Mouse (Mus musculus): Measurements from ENCODE around the gene Pkd2l1. TPM values are rescaled to one million over a fixed set of nuclear protein-coding genes. Genes with fewer than 3 reads are reported as not detected.
"Not testable (repeated sequence)": the region's sequence is repeated elsewhere in the genome, so short reads cannot be mapped to it uniquely, and the experiment has no call there.

Gene Pkd2l1
- polyA plus RNA-seq, 1 experiment: not detected

- Histone ChIP-seq H3K79me2 (ENCODE audit: control insufficient read depth, insufficient read depth) (peaks cover 14% of the 10 kb centered on the region), H3K4me3 (ENCODE audit: insufficient read depth, poor library complexity, severe bottlenecking) (no peak overlapping the region), H3ac (ENCODE audit: control insufficient read depth, insufficient read length, low read depth) (no peak overlapping the region), H3K36me3 (ENCODE audit: control insufficient read depth, insufficient read depth) (peaks cover 80% of the 10 kb centered on the region), H3K27me3 (ENCODE audit: control insufficient read depth, insufficient read depth, insufficient read length) (no peaks in the 10 kb centered on the region), H3K79me3 (ENCODE audit: low read depth) (peaks cover 8% of the 10 kb centered on the region)
- no peak for TF ChIP-seq MYOD1 (IDR thresholded peaks at IDR 0.05; ENCODE audit: control insufficient read depth, insufficient read length, low read depth)
- no peak for TF ChIP-seq CEBPB (IDR thresholded peaks at IDR 0.05; ENCODE audit: low read depth)
- no peak for TF ChIP-seq MAX (IDR thresholded peaks at IDR 0.05)
- no peak for TF ChIP-seq MYOG (IDR thresholded peaks at IDR 0.05; ENCODE audit: control insufficient read depth, extremely low read depth, insufficient read length)
- TF ChIP-seq FOSL1 (IDR thresholded peaks at IDR 0.05; ENCODE audit: insufficient read depth, low read length, poor library complexity, severe bottlenecking): no peak
- TF ChIP-seq USF1 (IDR thresholded peaks at IDR 0.05; ENCODE audit: low read depth): no peak
- TF ChIP-seq CTCF (IDR thresholded peaks at IDR 0.05; ENCODE audit: control insufficient read depth, insufficient read depth, insufficient read length): no peak
These were observed 63.7 kb downstream of the Pkd2l1 start for GRCm38 (mm10) chr19:44128560-44128959.

- TF ChIP-seq MYOD1 (IDR thresholded peaks at IDR 0.05; ENCODE audit: control insufficient read depth, insufficient read length, low read depth) (no peak), MYOG (IDR thresholded peaks at IDR 0.05; ENCODE audit: control insufficient read depth, extremely low read depth, insufficient read length) (no peak), FOSL1 (IDR thresholded peaks at IDR 0.05; ENCODE audit: insufficient read depth, low read length, poor library complexity, severe bottlenecking) (no peak), MAX (IDR thresholded peaks at IDR 0.05) (no peak), CEBPB (IDR thresholded peaks at IDR 0.05; ENCODE audit: low read depth) (no peak), USF1 (IDR thresholded peaks at IDR 0.05; ENCODE audit: low read depth) (no peak), CTCF (IDR thresholded peaks at IDR 0.05; ENCODE audit: control insufficient read depth, insufficient read depth, insufficient read length) (no peak)
- H3ac ChIP-seq (ENCODE audit: control insufficient read depth, insufficient read length, low read depth): no peak overlapping the region
- H3K4me3 ChIP-seq (ENCODE audit: insufficient read depth, poor library complexity, severe bottlenecking): no peak overlapping the region
- H3K36me3 ChIP-seq (ENCODE audit: control insufficient read depth, insufficient read depth): peaks cover 86% of the 10 kb centered on the region
- peaks cover 8% of the 10 kb centered on the region for H3K79me2 ChIP-seq (ENCODE audit: control insufficient read depth, insufficient read depth)
- no peaks in the 10 kb centered on the region for H3K27me3 ChIP-seq (ENCODE audit: control insufficient read depth, insufficient read depth, insufficient read length)
- peaks cover 3% of the 10 kb centered on the region for H3K79me3 ChIP-seq (ENCODE audit: low read depth)
These were observed 64.3 kb downstream of the Pkd2l1 start for GRCm38 (mm10) chr19:44127729-44128497.

GRCm38 (mm10) chr19:44121137-44121536 is 71.1 kb downstream of the Pkd2l1 start:
- no peaks in the 10 kb centered on the region for H3K27me3 ChIP-seq (ENCODE audit: control insufficient read depth, insufficient read depth, insufficient read length)
- no peak overlapping the region for H3K4me3 ChIP-seq (ENCODE audit: insufficient read depth, poor library complexity, severe bottlenecking)
- H3ac ChIP-seq (ENCODE audit: control insufficient read depth, insufficient read length, low read depth): no peak overlapping the region
- TF ChIP-seq CEBPB (IDR thresholded peaks at IDR 0.05; ENCODE audit: low read depth): no peak
- TF ChIP-seq FOSL1 (IDR thresholded peaks at IDR 0.05; ENCODE audit: insufficient read depth, low read length, poor library complexity, severe bottlenecking): no peak
- TF ChIP-seq MAX (IDR thresholded peaks at IDR 0.05): no peak
- no peak for TF ChIP-seq USF1 (IDR thresholded peaks at IDR 0.05; ENCODE audit: low read depth)
- TF ChIP-seq MYOG (IDR thresholded peaks at IDR 0.05; ENCODE audit: control insufficient read depth, extremely low read depth, insufficient read length): no peak
- no peak for TF ChIP-seq MYOD1 (IDR thresholded peaks at IDR 0.05; ENCODE audit: control insufficient read depth, insufficient read length, low read depth)
- no peak for TF ChIP-seq CTCF (IDR thresholded peaks at IDR 0.05; ENCODE audit: control insufficient read depth, insufficient read depth, insufficient read length)
- no peaks in the 10 kb centered on the region for H3K79me2 ChIP-seq (ENCODE audit: control insufficient read depth, insufficient read depth)
- H3K36me3 ChIP-seq (ENCODE audit: control insufficient read depth, insufficient read depth): peaks cover 83% of the 10 kb centered on the region
- H3K79me3 ChIP-seq (ENCODE audit: low read depth): no peaks in the 10 kb centered on the region

- not testable (repeated sequence) for H3K79me2 ChIP-seq (ENCODE audit: control insufficient read depth, insufficient read depth); H3K4me3 ChIP-seq (ENCODE audit: insufficient read depth, poor library complexity, severe bottlenecking); H3ac ChIP-seq (ENCODE audit: control insufficient read depth, insufficient read length, low read depth); H3K27me3 ChIP-seq (ENCODE audit: control insufficient read depth, insufficient read depth, insufficient read length); H3K79me3 ChIP-seq (ENCODE audit: low read depth)
- peaks cover 83% of the 10 kb centered on the region for H3K36me3 ChIP-seq (ENCODE audit: control insufficient read depth, insufficient read depth)
These were observed 71.6 kb downstream of the Pkd2l1 start for GRCm38 (mm10) chr19:44120686-44121085.

GRCm38 (mm10) chr19:44117793-44118192 is 74.4 kb downstream of the Pkd2l1 start:
- no peaks in the 10 kb centered on the region for H3K79me3 ChIP-seq (ENCODE audit: low read depth)
- H3K36me3 ChIP-seq (ENCODE audit: control insufficient read depth, insufficient read depth): peaks cover 85% of the 10 kb centered on the region
- H3ac ChIP-seq (ENCODE audit: control insufficient read depth, insufficient read length, low read depth): no peak overlapping the region
- H3K27me3 ChIP-seq (ENCODE audit: control insufficient read depth, insufficient read depth, insufficient read length): no peaks in the 10 kb centered on the region
- no peak overlapping the region for H3K4me3 ChIP-seq (ENCODE audit: insufficient read depth, poor library complexity, severe bottlenecking)
- H3K79me2 ChIP-seq (ENCODE audit: control insufficient read depth, insufficient read depth): no peaks in the 10 kb centered on the region
- no peak for TF ChIP-seq MAX (IDR thresholded peaks at IDR 0.05)
- TF ChIP-seq CTCF (IDR thresholded peaks at IDR 0.05; ENCODE audit: control insufficient read depth, insufficient read depth, insufficient read length): no peak
- TF ChIP-seq MYOD1 (IDR thresholded peaks at IDR 0.05; ENCODE audit: control insufficient read depth, insufficient read length, low read depth): no peak
- TF ChIP-seq CEBPB (IDR thresholded peaks at IDR 0.05; ENCODE audit: low read depth): no peak
- TF ChIP-seq FOSL1 (IDR thresholded peaks at IDR 0.05; ENCODE audit: insufficient read depth, low read length, poor library complexity, severe bottlenecking): no peak
- no peak for TF ChIP-seq MYOG (IDR thresholded peaks at IDR 0.05; ENCODE audit: control insufficient read depth, extremely low read depth, insufficient read length)
- no peak for TF ChIP-seq USF1 (IDR thresholded peaks at IDR 0.05; ENCODE audit: low read depth)

GRCm38 (mm10) chr19:44111706-44112105 is 80.5 kb downstream of the Pkd2l1 start:
- Histone ChIP-seq H3K79me3 (ENCODE audit: low read depth) (peaks cover 3% of the 10 kb centered on the region), H3K79me2 (ENCODE audit: control insufficient read depth, insufficient read depth) (peaks cover 6% of the 10 kb centered on the region), H3ac (ENCODE audit: control insufficient read depth, insufficient read length, low read depth) (no peak overlapping the region), H3K27me3 (ENCODE audit: control insufficient read depth, insufficient read depth, insufficient read length) (no peaks in the 10 kb centered on the region), H3K4me3 (ENCODE audit: insufficient read depth, poor library complexity, severe bottlenecking) (no peak overlapping the region), H3K36me3 (ENCODE audit: control insufficient read depth, insufficient read depth) (peaks cover 84% of the 10 kb centered on the region)
- TF ChIP-seq CTCF (IDR thresholded peaks at IDR 0.05; ENCODE audit: control insufficient read depth, insufficient read depth, insufficient read length) (no peak), FOSL1 (IDR thresholded peaks at IDR 0.05; ENCODE audit: insufficient read depth, low read length, poor library complexity, severe bottlenecking) (no peak), MYOG (IDR thresholded peaks at IDR 0.05; ENCODE audit: control insufficient read depth, extremely low read depth, insufficient read length) (no peak), CEBPB (IDR thresholded peaks at IDR 0.05; ENCODE audit: low read depth) (no peak), USF1 (IDR thresholded peaks at IDR 0.05; ENCODE audit: low read depth) (no peak), MYOD1 (IDR thresholded peaks at IDR 0.05; ENCODE audit: control insufficient read depth, insufficient read length, low read depth) (no peak), MAX (IDR thresholded peaks at IDR 0.05) (no peak)
